Comparison of ENCODE assay signal across 7 mouse cellular contexts in the genomic region with DNA sequence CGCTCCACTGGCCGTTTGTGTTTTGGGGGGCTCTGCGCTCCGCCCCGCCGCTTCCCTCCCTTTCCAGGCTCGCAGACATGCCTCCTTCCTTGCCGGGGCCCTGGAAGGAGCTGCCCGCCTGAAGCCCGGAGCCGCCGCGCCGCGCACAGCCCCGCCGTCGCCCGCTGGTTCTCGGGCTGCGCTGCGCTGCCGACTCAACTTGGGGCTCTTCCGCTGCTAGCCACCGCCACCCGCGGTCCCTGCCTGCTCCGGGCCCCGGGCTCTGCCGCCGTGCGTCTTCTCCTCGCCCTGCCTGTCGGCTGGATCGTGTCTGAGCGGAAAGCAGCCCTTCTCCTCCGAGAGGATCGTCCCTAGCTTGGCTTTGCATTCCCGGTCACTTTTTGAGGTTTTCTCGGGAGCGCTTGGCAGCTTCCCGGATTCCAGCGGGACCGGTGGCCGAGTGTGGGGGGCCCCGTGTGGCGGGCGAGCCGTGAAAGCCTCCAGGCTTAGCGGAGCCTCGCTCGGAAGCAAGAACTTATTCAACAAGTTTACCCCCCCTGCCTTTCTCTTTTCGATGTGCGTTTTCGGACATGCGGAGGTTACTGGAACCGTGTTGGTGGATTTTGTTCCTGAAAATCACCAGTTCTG. TPM values are rescaled to one million over a fixed set of nuclear protein-coding genes. Genes with fewer than 3 reads are reported as not detected.
DNase-seq lines count a peak whose midpoint lies in the region; ATAC-seq and TF ChIP-seq lines count a peak whose summit lies in the region.

No protein-coding gene starts in this region.

- no peaks in the 10 kb centered on the region for H3K36me3 ChIP-seq in liver, adult 2 months (ENCODE audit: control insufficient read depth, insufficient read depth, low read length)
- no peaks in the 10 kb centered on the region for H3K36me3 ChIP-seq in forebrain, embryonic 13.5 days (ENCODE audit: poor library complexity, severe bottlenecking)
- peaks cover 6% of the 10 kb centered on the region for H3K36me3 ChIP-seq in limb, embryonic 10.5 days
- H3K36me3 ChIP-seq in neural tube, embryonic 12.5 days, result no peaks in the 10 kb centered on the region

- peak overlapping the region; percentile 88 for H3K27ac ChIP-seq in liver, adult 2 months (replicated peaks; ENCODE audit: insufficient read depth, low read depth, low read length)
- H3K27ac ChIP-seq in bone marrow macrophage, adult 2 months (ENCODE audit: insufficient read depth, low read depth, low read length), result no peak overlapping the region
- peak overlapping the region; percentile 97 for H3K27ac ChIP-seq in forebrain, embryonic 13.5 days
- peak overlapping the region; percentile 98 for H3K27ac ChIP-seq in limb, embryonic 10.5 days
- H3K27ac ChIP-seq in neural tube, embryonic 12.5 days, result peak overlapping the region; percentile 89

- TF ChIP-seq POLR2A in liver, adult 2 months (IDR thresholded peaks at IDR 0.05; ENCODE audit: extremely low read depth, insufficient read depth, low read length), result no peak
- TF ChIP-seq POLR2A in bone marrow macrophage, adult 2 months (IDR thresholded peaks at IDR 0.05; ENCODE audit: borderline replicate concordance, low read depth, low read length), result no peak

- peak; percentile 70; the same call in 1 of the 2 replicates for ATAC-seq in forebrain, embryonic 13.5 days
- peak; percentile 68 for ATAC-seq in neural tube, embryonic 12.5 days (ENCODE audit: low FRiP score, low read depth)

- H3K9me3 ChIP-seq in forebrain, embryonic 13.5 days (replicated peaks), result no peaks in the 10 kb centered on the region
- no peaks in the 10 kb centered on the region for H3K9me3 ChIP-seq in limb, embryonic 10.5 days (replicated peaks)
- H3K9me3 ChIP-seq in neural tube, embryonic 12.5 days, result no peaks in the 10 kb centered on the region

- no peaks in the 10 kb centered on the region for H3K27me3 ChIP-seq in liver, adult 2 months (ENCODE audit: control insufficient read depth, insufficient read depth, low read length)
- H3K27me3 ChIP-seq in forebrain, embryonic 13.5 days, result no peaks in the 10 kb centered on the region; the same call in 1 of the 2 replicates
- no peaks in the 10 kb centered on the region for H3K27me3 ChIP-seq in limb, embryonic 10.5 days (ENCODE audit: low read depth, poor library complexity, severe bottlenecking)
- H3K27me3 ChIP-seq in neural tube, embryonic 12.5 days (replicated peaks), result no peaks in the 10 kb centered on the region; the same call in 1 of the 2 replicates

- H3K4me2 ChIP-seq in forebrain, embryonic 13.5 days, result peak overlapping the region; percentile 79
- H3K4me2 ChIP-seq in neural tube, embryonic 12.5 days (replicated peaks), result peak overlapping the region; percentile 95

- TF ChIP-seq CTCF in liver, adult 2 months (IDR thresholded peaks at IDR 0.05; ENCODE audit: low read depth, low read length), result no peak
- TF ChIP-seq CTCF in bone marrow macrophage, adult 2 months (IDR thresholded peaks at IDR 0.05; ENCODE audit: low read depth, low read length), result no peak

- peak; percentile 18 for DNase-seq in liver, adult 2 months (ENCODE audit: extremely low read depth, low read depth, low spot score)
- no peak for DNase-seq in liver
- no peak for DNase-seq in limb, embryonic 10.5 days (ENCODE audit: low spot score)
- DNase-seq in retina, postnatal 1 day, result no peak

- peak overlapping the region; percentile 94 for H3K9ac ChIP-seq in liver, adult 2 months (ENCODE audit: low read depth, low read length)
- peak overlapping the region; percentile 79 for H3K9ac ChIP-seq in forebrain, embryonic 13.5 days
- peak overlapping the region; percentile 85 for H3K9ac ChIP-seq in neural tube, embryonic 12.5 days

- H3K4me3 ChIP-seq in liver, adult 2 months (ENCODE audit: insufficient read depth, low read depth, low read length), result peak overlapping the region; percentile 71
- peak overlapping the region; percentile 28; the same call in 1 of the 2 replicates for H3K4me3 ChIP-seq in bone marrow macrophage, adult 2 months (ENCODE audit: insufficient read depth, low read length)
- peak overlapping the region; percentile 76 for H3K4me3 ChIP-seq in forebrain, embryonic 13.5 days
- peak overlapping the region; percentile 89 for H3K4me3 ChIP-seq in limb, embryonic 10.5 days
- peak overlapping the region; percentile 78 for H3K4me3 ChIP-seq in neural tube, embryonic 12.5 days

- H3K4me1 ChIP-seq in liver, adult 2 months (ENCODE audit: control insufficient read depth, insufficient read depth, low read length), result peaks cover 16% of the 10 kb centered on the region
- no peaks in the 10 kb centered on the region for H3K4me1 ChIP-seq in bone marrow macrophage, adult 2 months (ENCODE audit: control insufficient read depth, insufficient read depth, low read length)
- peaks cover 26% of the 10 kb centered on the region for H3K4me1 ChIP-seq in forebrain, embryonic 13.5 days
- peaks cover 35% of the 10 kb centered on the region for H3K4me1 ChIP-seq in limb, embryonic 10.5 days
- H3K4me1 ChIP-seq in neural tube, embryonic 12.5 days, result peaks cover 13% of the 10 kb centered on the region

- WGBS in liver, adult 2 months, result under 1% methylated on average over 57 of the region's 57 CpGs
- under 1% methylated on average over 45 of the region's 57 CpGs for WGBS in forebrain, embryonic 13.5 days
- WGBS in limb, embryonic 10.5 days, result under 1% methylated on average over 57 of the region's 57 CpGs
- under 1% methylated on average over 57 of the region's 57 CpGs for WGBS in neural tube, embryonic 12.5 days

- peaks cover 27% of the 10 kb centered on the region; the same call in 1 of the 2 replicates for H3K79me2 ChIP-seq in liver, adult 2 months (ENCODE audit: control insufficient read depth, insufficient read depth, low read length)

RNA-seq across cellular contexts. Expression of a gene that starts 0.5 kb away (rescaled TPM):
- 19.9 and 21.4 TPM in 2 replicates for total RNA-seq in liver, adult 2 months (2014; rRNA removed)
- 12.4 and 17.4 TPM in 2 replicates for polyA plus RNA-seq in liver, adult 2 months (2012; rRNA removed)
- polyA plus RNA-seq in bone marrow macrophage, adult 2 months (2012; ENCODE audit: insufficient read depth, insufficient read length, missing spikeins), result 0.29 and 0.76 TPM in 2 replicates
- 32.8 and 35.8 TPM in 2 replicates for polyA plus RNA-seq in forebrain, embryonic 13.5 days (2015; fragmentation: Nextera tagmentation; extraction: Ambion mirVana)
- polyA plus RNA-seq in limb, embryonic 10.5 days (2016; fragmentation: Nextera tagmentation; extraction: Ambion mirVana), result 40.3 and 42.8 TPM in 2 replicates
- 41.8 and 46.4 TPM in 2 replicates for polyA plus RNA-seq in neural tube, embryonic 12.5 days (2016; fragmentation: Nextera tagmentation; extraction: Ambion mirVana)

Comparison
In these comparisons a context has a peak if more than half of its experiments do, and no peak if none do; other contexts are left out.
1. H3K4me3 ChIP-seq: peak in every context shown above with its lines; median percentile 89 in limb, embryonic 10.5 days; 78 in neural tube, embryonic 12.5 days; 76 in forebrain, embryonic 13.5 days; 71 in liver, adult 2 months; 28 in bone marrow macrophage, adult 2 months.